17 mouse cellular contexts compared by ENCODE assay signal in the genomic region with DNA sequence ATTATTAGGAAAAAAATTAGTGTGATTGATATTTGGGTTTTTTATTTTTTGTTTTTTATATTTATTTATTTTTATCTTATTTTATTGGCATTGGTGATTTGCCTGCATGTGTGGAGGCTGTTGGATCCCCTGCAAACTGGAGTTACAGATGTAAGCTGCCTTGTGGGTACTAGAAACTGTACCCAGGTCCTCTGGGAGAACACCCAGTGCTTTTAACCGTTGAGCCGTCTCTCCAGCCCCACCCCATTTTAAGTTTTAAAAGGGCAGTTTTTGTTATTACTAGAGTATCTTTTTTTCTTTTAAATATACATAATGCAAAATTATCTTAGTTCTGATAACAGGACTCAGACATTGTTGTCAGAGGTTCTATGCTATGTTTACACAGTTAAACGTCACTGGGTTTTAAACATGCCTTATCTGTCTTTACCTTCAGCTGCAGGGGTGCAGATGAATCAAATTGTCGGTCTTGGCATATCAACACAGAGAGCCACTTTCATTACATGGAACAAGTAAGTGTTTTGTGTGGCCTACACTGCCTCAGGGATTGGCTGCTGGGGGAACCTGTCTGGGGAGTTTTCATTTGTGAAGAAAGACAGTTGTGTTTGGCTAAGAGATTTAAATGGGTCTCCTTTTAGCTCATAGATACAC. TPM values are rescaled to one million over a fixed set of nuclear protein-coding genes. Genes with fewer than 3 reads are reported as not detected.
DNase-seq lines count a peak whose midpoint lies in the region; ATAC-seq and TF ChIP-seq lines count a peak whose summit lies in the region.
"Had no signal": no experiment of that assay in that cellular context is flagged by ENCODE, and none has a peak within 500 bp of the region (broad histone marks: within the 10 kb centered on the region; RNA-seq: fewer than 3 reads in every experiment).

No protein-coding gene starts in this region.

- TF ChIP-seq EP300 in liver, postnatal 0 days (IDR thresholded peaks at IDR 0.05; ENCODE audit: low read depth) = no peak; the same call in 1 of the 2 replicates

- 41% methylated on average over 4 of the region's 4 CpGs for WGBS in liver, embryonic 11.5 days
- 37% methylated on average over 4 of the region's 4 CpGs for WGBS in liver, postnatal 0 days (ENCODE audit: insufficient replicate concordance)
- WGBS in intestine, embryonic 15.5 days = 43% methylated on average over 4 of the region's 4 CpGs
- 40% methylated on average over 4 of the region's 4 CpGs for WGBS in stomach, embryonic 16.5 days
- 78% methylated on average over 4 of the region's 4 CpGs for WGBS in midbrain, embryonic 15.5 days

- no peak overlapping the region for H3K4me2 ChIP-seq in liver, embryonic 11.5 days
- no peak overlapping the region for H3K4me2 ChIP-seq in liver, postnatal 0 days (ENCODE audit: low read depth, low read length)
- no peak overlapping the region for H3K4me2 ChIP-seq in intestine, embryonic 15.5 days (replicated peaks)
- H3K4me2 ChIP-seq in stomach, embryonic 16.5 days (ENCODE audit: low read depth, low read length) = no peak overlapping the region
- H3K4me2 ChIP-seq in midbrain, embryonic 15.5 days = no peak overlapping the region
- H3K4me2 ChIP-seq: embryonic facial prominence, embryonic 13.5 days; heart, embryonic 13.5 days; hindbrain, embryonic 15.5 days had no signal

- peak; percentile 65 for ATAC-seq in liver, embryonic 11.5 days (replicated peaks; ENCODE audit: low FRiP score)
- no peak for ATAC-seq in liver, postnatal 0 days
- ATAC-seq in intestine, embryonic 15.5 days = peak; percentile 44
- peak; percentile 80 for ATAC-seq in megakaryocyte progenitor cell, adult 5-6 weeks (replicated peaks; ENCODE audit: poor library complexity)
- ATAC-seq in stomach, embryonic 16.5 days (ENCODE audit: insufficient read depth, low FRiP score) = peak; percentile 86
- no peak for ATAC-seq in midbrain, embryonic 15.5 days (replicated peaks)
- ATAC-seq: forebrain, embryonic 14.5 days had no signal

- DNase-seq in liver, embryonic 11.5 days (ENCODE audit: low spot score) = no peak
- DNase-seq in liver, postnatal 0 days = no peak
- DNase-seq in cerebellum, postnatal 10 days = no peak
- DNase-seq: adrenal gland, postnatal 10 days; cerebellum, adult 11 months; cerebellum, adult 8-10 months; cerebellum, postnatal 25 days; gastrocnemius, postnatal 10 days; heart, postnatal 36 days had no signal

- H3K27ac ChIP-seq in liver, embryonic 11.5 days (ENCODE audit: low read depth, low read length) = no peak overlapping the region
- no peak overlapping the region for H3K27ac ChIP-seq in liver, postnatal 0 days (ENCODE audit: low read depth)
- no peak overlapping the region for H3K27ac ChIP-seq in intestine, embryonic 15.5 days
- H3K27ac ChIP-seq in stomach, embryonic 16.5 days (ENCODE audit: low read length) = peak overlapping the region; percentile 56
- H3K27ac ChIP-seq in midbrain, embryonic 15.5 days = no peak overlapping the region
- H3K27ac ChIP-seq: embryonic facial prominence, embryonic 13.5 days; heart, embryonic 13.5 days; hindbrain, embryonic 15.5 days had no signal

- no peaks in the 10 kb centered on the region for H3K36me3 ChIP-seq in liver, embryonic 11.5 days (ENCODE audit: control insufficient read depth, insufficient read depth, low read length)
- H3K36me3 ChIP-seq in liver, postnatal 0 days (replicated peaks; ENCODE audit: insufficient read depth, low read length) = no peaks in the 10 kb centered on the region
- no peaks in the 10 kb centered on the region for H3K36me3 ChIP-seq in intestine, embryonic 15.5 days
- H3K36me3 ChIP-seq in stomach, embryonic 16.5 days (ENCODE audit: control insufficient read depth, insufficient read depth, low read length) = no peaks in the 10 kb centered on the region
- H3K36me3 ChIP-seq in midbrain, embryonic 15.5 days (replicated peaks) = no peaks in the 10 kb centered on the region
- H3K36me3 ChIP-seq: embryonic facial prominence, embryonic 13.5 days; hindbrain, embryonic 15.5 days had no signal

- no peaks in the 10 kb centered on the region for H3K9me3 ChIP-seq in liver, embryonic 11.5 days (ENCODE audit: control insufficient read depth, low read length)
- H3K9me3 ChIP-seq in liver, postnatal 0 days (ENCODE audit: low read length) = no peaks in the 10 kb centered on the region
- H3K9me3 ChIP-seq in intestine, embryonic 15.5 days = no peaks in the 10 kb centered on the region
- no peaks in the 10 kb centered on the region for H3K9me3 ChIP-seq in stomach, embryonic 16.5 days (replicated peaks; ENCODE audit: control insufficient read depth, low read length)
- H3K9me3 ChIP-seq in midbrain, embryonic 15.5 days = no peaks in the 10 kb centered on the region
- H3K9me3 ChIP-seq: embryonic facial prominence, embryonic 13.5 days; heart, embryonic 13.5 days; hindbrain, embryonic 15.5 days had no signal

- 0 out of 2 replicates have a peak, but pooled peaks cover 5% of the 10 kb centered on the region for H3K4me1 ChIP-seq in liver, embryonic 11.5 days (replicated peaks; ENCODE audit: control insufficient read depth, insufficient read depth, low read length)
- no peaks in the 10 kb centered on the region for H3K4me1 ChIP-seq in liver, postnatal 0 days (ENCODE audit: insufficient read depth)
- no peaks in the 10 kb centered on the region for H3K4me1 ChIP-seq in intestine, embryonic 15.5 days (replicated peaks)
- peaks cover 6% of the 10 kb centered on the region; the same call in 1 of the 2 replicates for H3K4me1 ChIP-seq in stomach, embryonic 16.5 days (ENCODE audit: control insufficient read depth, insufficient read depth, low read length)
- H3K4me1 ChIP-seq in midbrain, embryonic 15.5 days = peaks cover 4% of the 10 kb centered on the region; the same call in 1 of the 2 replicates
- H3K4me1 ChIP-seq: hindbrain, embryonic 15.5 days had no signal

- TF ChIP-seq CTCF in liver, postnatal 0 days (IDR thresholded peaks at IDR 0.05; ENCODE audit: low read depth) = no peak

- H3K4me3 ChIP-seq in liver, embryonic 11.5 days (ENCODE audit: low read depth, low read length) = no peak overlapping the region
- H3K4me3 ChIP-seq in liver, postnatal 0 days (ENCODE audit: low read depth, low read length) = no peak overlapping the region
- H3K4me3 ChIP-seq in intestine, embryonic 15.5 days (replicated peaks) = no peak overlapping the region
- no peak overlapping the region for H3K4me3 ChIP-seq in stomach, embryonic 16.5 days (replicated peaks; ENCODE audit: low read length)
- H3K4me3 ChIP-seq in midbrain, embryonic 15.5 days = no peak overlapping the region
- H3K4me3 ChIP-seq: embryonic facial prominence, embryonic 13.5 days; heart, embryonic 13.5 days; hindbrain, embryonic 15.5 days had no signal

- H3K27me3 ChIP-seq in liver, embryonic 11.5 days (replicated peaks; ENCODE audit: control insufficient read depth, insufficient read depth, low read length) = no peaks in the 10 kb centered on the region
- 0 out of 2 replicates have a peak, but pooled peaks cover 3% of the 10 kb centered on the region for H3K27me3 ChIP-seq in liver, postnatal 0 days (ENCODE audit: insufficient read depth, low read length)
- H3K27me3 ChIP-seq in intestine, embryonic 15.5 days (replicated peaks) = no peaks in the 10 kb centered on the region
- H3K27me3 ChIP-seq in stomach, embryonic 16.5 days (ENCODE audit: control insufficient read depth, insufficient read depth, low read length) = no peaks in the 10 kb centered on the region
- H3K27me3 ChIP-seq in midbrain, embryonic 15.5 days (replicated peaks) = no peaks in the 10 kb centered on the region
- H3K27me3 ChIP-seq: embryonic facial prominence, embryonic 13.5 days; heart, embryonic 13.5 days; hindbrain, embryonic 15.5 days had no signal

- H3K9ac ChIP-seq in liver, embryonic 11.5 days (ENCODE audit: low read depth, low read length) = no peak overlapping the region
- H3K9ac ChIP-seq in liver, postnatal 0 days (replicated peaks) = no peak overlapping the region
- no peak overlapping the region for H3K9ac ChIP-seq in intestine, embryonic 15.5 days
- no peak overlapping the region for H3K9ac ChIP-seq in stomach, embryonic 16.5 days (ENCODE audit: low read length)
- H3K9ac ChIP-seq in midbrain, embryonic 15.5 days = no peak overlapping the region
- H3K9ac ChIP-seq: embryonic facial prominence, embryonic 13.5 days; heart, embryonic 13.5 days; hindbrain, embryonic 15.5 days had no signal

RNA-seq across cellular contexts. Expression of gene Gk5, which starts 13.9 kb away (rescaled TPM):
- 2.9 and 3.1 TPM in 2 replicates for polyA plus RNA-seq in liver, embryonic 11.5 days (2014; fragmentation: Nextera tagmentation; extraction: Ambion mirVana)
- 0.32 and 0.39 TPM in 2 replicates for polyA plus RNA-seq in liver, postnatal 0 days (2015; fragmentation: Nextera tagmentation; extraction: Ambion mirVana)
- polyA plus RNA-seq in intestine, embryonic 15.5 days (2015; fragmentation: Nextera tagmentation; extraction: Ambion mirVana) = 4.4 and 4.9 TPM in 2 replicates
- total RNA-seq in megakaryocyte progenitor cell, adult 5-6 weeks (2015) = 2.0 and 4.2 TPM in 2 replicates
- 2.7 and 4.8 TPM in 2 replicates for total RNA-seq in megakaryocyte progenitor cell, adult 5-6 weeks (2017)
- polyA plus RNA-seq in stomach, embryonic 16.5 days (2015; fragmentation: Nextera tagmentation; extraction: Ambion mirVana) = 11.2 and 12.1 TPM in 2 replicates
- polyA plus RNA-seq in midbrain, embryonic 15.5 days (2015; fragmentation: Nextera tagmentation; extraction: Ambion mirVana) = 2.4 and 2.7 TPM in 2 replicates

Comparison
In these comparisons a context has a peak if more than half of its experiments do, and no peak if none do; other contexts are left out.
1. ATAC-seq: peak in liver, embryonic 11.5 days (single experiment), intestine, embryonic 15.5 days (single experiment), megakaryocyte progenitor cell, adult 5-6 weeks (single experiment) and stomach, embryonic 16.5 days (single experiment); none in liver, postnatal 0 days (single experiment) and midbrain, embryonic 15.5 days (single experiment).